Mouse (Mus musculus) kidney, embryonic 16.5 days (tissue): ENCODE data around the gene Cdc42ep1. TPM values are rescaled to one million over a fixed set of nuclear protein-coding genes. Genes with fewer than 3 reads are reported as not detected.
"Not testable (repeated sequence)": the region's sequence is repeated elsewhere in the genome, so short reads cannot be mapped to it uniquely, and the experiment has no call there.

ENCODE experiments used
- ATAC-seq: fragments of 200-750 bp; cut with Nextera tagmentation; 2 replicates; pipeline ENCODE4 v1.8.0; 2017; ENCODE audit warnings: moderate TSS enrichment; ENCODE audit not compliant: low FRiP score, low TSS enrichment
- H3K27ac ChIP-seq: fragments of 300-500 bp; sonication (generic); 2 replicates; pipeline ENCODE4 v1.5.1; 2014; ENCODE audit warnings: low read length
- H3K27me3 ChIP-seq: fragments of 300-500 bp; sonication (generic); 2 replicates; pipeline ENCODE4 v1.6.1; 2014; ENCODE audit warnings: low read length, control low read depth, mixed read lengths; ENCODE audit not compliant: insufficient read depth
- H3K36me3 ChIP-seq: fragments of 300-500 bp; sonication (generic); 2 replicates; pipeline ENCODE4 v1.6.1; 2014; ENCODE audit warnings: low read length, control low read depth, mixed read lengths; ENCODE audit not compliant: insufficient read depth
- H3K4me1 ChIP-seq: fragments of 300-500 bp; sonication (generic); 2 replicates; pipeline ENCODE4 v1.6.1; 2014; ENCODE audit warnings: low read length, control low read depth, mixed read lengths; ENCODE audit not compliant: insufficient read depth
- H3K4me2 ChIP-seq: fragments of 300-500 bp; sonication (generic); replicated peaks from 2 replicates; pipeline ENCODE4 v1.6.1; 2014; ENCODE audit warnings: low read depth, low read length
- H3K4me3 ChIP-seq: fragments of 300-500 bp; sonication (generic); 2 replicates; pipeline ENCODE4 v1.5.1; 2014; ENCODE audit warnings: mild to moderate bottlenecking, low read length
- H3K9ac ChIP-seq: fragments of 300-500 bp; sonication (generic); replicated peaks from 2 replicates; pipeline ENCODE4 v1.6.1; 2014; ENCODE audit warnings: low read length
- H3K9me3 ChIP-seq: fragments of 300-500 bp; sonication (generic); 2 replicates; pipeline ENCODE4 v1.6.1; 2016; ENCODE audit warnings: low read length, control low read depth
- WGBS: fragments of 180-500 bp; shearing (Covaris S2); extraction: QIAGEN DNeasy Blood & Tissue Kit; methylation state at CpG from one replicate; pipeline ENCODE4 v1.1.7; 2014; 5-methylcytosine and 5-hydroxymethylcytosine counted together
- polyA plus RNA-seq: library from polyadenylated mRNA; unstranded; fragments of >200 nt; fragmentation: Nextera tagmentation; extraction: Ambion mirVana; gene quantifications from 2 replicates; pipeline ENCODE4 v1.2.1, GENCODE M21; 2015

Cdc42ep1 gene
- polyA plus RNA-seq, 1 experiment from 2014 or later: 58.5 TPM

DNA sequence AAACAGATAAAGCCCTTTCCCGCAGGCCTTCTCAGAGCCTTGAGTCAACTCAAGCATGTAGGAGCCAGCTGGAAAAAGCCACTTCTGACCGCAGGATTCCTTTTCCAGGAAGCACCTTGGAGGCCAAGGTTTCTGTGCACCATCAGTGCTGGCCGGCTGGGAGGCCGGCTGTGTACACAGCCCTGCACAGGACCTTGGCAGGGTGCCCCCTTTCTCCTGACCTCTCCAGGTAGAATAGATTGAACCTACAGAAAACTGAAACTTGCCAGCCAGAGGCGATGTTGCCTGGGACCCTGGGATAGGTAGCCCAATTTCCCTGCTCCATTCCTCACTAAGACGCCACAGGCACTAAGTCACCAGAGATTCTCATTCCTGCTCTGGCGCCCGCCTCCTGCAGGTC, 3.4 kb downstream of the Cdc42ep1 start:
- Histone ChIP-seq H3K27ac (peak overlapping the region; percentile 96), H3K4me1 (peaks cover 49% of the 10 kb centered on the region), H3K9ac (peak overlapping the region; percentile 47), H3K4me3 (peak overlapping the region; percentile 71), H3K4me2 (peak overlapping the region; percentile 78), H3K36me3 (peaks cover 9% of the 10 kb centered on the region), H3K9me3 (no peaks in the 10 kb centered on the region), H3K27me3 (peaks cover 5% of the 10 kb centered on the region; the same call in 1 of the 2 replicates)
- 61% methylated on average over 8 of the region's 8 CpGs for WGBS
- no peak for ATAC-seq

DNA sequence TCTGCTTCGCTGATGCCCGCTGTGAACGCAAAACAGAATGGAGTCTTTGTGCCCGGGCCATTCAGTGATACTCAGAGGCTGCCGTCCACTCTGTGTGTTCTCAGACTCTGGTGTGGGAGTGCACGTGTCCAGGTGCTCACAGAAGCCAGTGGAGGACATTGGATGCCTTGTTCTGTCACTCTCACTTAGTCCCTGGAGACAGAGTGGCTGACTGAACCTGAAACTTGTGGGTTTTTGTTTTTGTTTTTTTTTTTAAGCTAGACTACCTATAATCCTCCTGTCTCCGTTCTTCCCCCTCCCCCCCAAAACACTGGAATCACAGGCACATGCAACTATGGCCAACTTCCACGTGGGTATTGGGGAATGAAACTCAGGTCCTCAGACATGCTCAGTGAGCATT, 3.9 kb downstream of the Cdc42ep1 start:
- Histone ChIP-seq H3K9ac (peak overlapping the region; percentile 31; the same call in 1 of the 2 replicates), H3K27me3 (peaks cover 5% of the 10 kb centered on the region; the same call in 1 of the 2 replicates), H3K4me2 (0 out of 2 replicates have a peak overlapping the region, but pooled peaks have one; percentile 78), H3K36me3 (peaks cover 9% of the 10 kb centered on the region), H3K27ac (peak overlapping the region; percentile 96), H3K4me3 (no peak overlapping the region), H3K9me3 (no peaks in the 10 kb centered on the region), H3K4me1 (peaks cover 48% of the 10 kb centered on the region)
- WGBS: 63% methylated on average over 8 of the region's 8 CpGs
- ATAC-seq: no peak

GRCm38 (mm10) chr15:78846805-78847204, 4.4 kb downstream of the Cdc42ep1 start:
- Histone ChIP-seq H3K27ac (peak overlapping the region; percentile 96; the same call in 1 of the 2 replicates), H3K4me1 (peaks cover 47% of the 10 kb centered on the region)
- not testable (repeated sequence) for H3K36me3 ChIP-seq, H3K9me3 ChIP-seq, ATAC-seq, H3K4me3 ChIP-seq, H3K27me3 ChIP-seq, H3K4me2 ChIP-seq, H3K9ac ChIP-seq
- 86% methylated on average over 7 of the region's 7 CpGs for WGBS

DNA sequence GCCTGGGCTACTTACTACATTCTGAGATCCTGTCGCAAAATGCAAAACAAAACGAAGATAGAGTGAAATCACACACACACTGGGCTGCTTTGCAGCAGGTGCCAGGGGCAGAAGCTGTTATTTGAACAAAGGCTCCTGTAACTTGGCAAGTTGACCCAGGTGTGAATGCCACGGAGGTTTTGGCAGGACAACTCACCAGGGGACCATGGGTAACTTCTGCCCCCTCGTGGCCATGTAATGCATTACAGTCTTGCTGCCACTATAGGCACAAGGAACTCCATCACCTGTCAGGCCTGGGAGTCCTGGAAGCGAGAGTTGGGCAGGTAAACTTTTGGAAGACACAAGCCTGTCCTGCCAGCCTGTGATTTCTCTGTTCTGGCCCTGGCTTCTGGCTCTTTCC, 6.0 kb downstream of the Cdc42ep1 start:
- Histone ChIP-seq H3K9me3 (no peaks in the 10 kb centered on the region), H3K4me3 (no peak overlapping the region), H3K27ac (no peak overlapping the region), H3K4me1 (peaks cover 41% of the 10 kb centered on the region), H3K36me3 (peaks cover 9% of the 10 kb centered on the region), H3K27me3 (peaks cover 5% of the 10 kb centered on the region; the same call in 1 of the 2 replicates), H3K4me2 (no peak overlapping the region), H3K9ac (no peak overlapping the region)
- no peak for ATAC-seq
- WGBS: 22% methylated on average over 5 of the region's 5 CpGs

DNA sequence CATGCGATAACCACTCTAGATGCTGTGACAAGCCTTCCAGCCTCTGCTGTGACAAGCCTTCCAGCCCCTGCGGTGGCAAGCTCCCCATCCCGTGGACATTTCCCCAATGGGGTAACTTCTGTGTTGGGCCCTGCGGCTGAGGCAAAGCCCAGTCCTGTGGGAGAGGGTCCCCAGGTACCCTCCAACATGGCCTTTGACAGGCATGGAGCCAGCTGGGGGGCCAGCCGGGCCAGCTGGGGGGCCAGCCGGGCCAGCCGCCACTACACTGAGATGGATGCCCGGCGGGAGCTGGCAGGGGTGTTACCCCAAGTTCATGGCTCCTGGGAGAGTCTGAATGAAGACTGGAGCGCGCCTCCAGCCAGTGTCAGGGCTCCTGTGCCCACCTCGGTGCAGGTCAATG, 7.1 kb downstream of the Cdc42ep1 start:
- peaks cover 9% of the 10 kb centered on the region for H3K36me3 ChIP-seq
- no peaks in the 10 kb centered on the region for H3K27me3 ChIP-seq
- H3K4me3 ChIP-seq: no peak overlapping the region
- H3K4me2 ChIP-seq: no peak overlapping the region
- ATAC-seq: no peak
- H3K9me3 ChIP-seq: no peaks in the 10 kb centered on the region
- 91% methylated on average over 12 of the region's 12 CpGs for WGBS
- peaks cover 40% of the 10 kb centered on the region for H3K4me1 ChIP-seq
- H3K27ac ChIP-seq: peak overlapping the region; percentile 78
- H3K9ac ChIP-seq: 0 out of 2 replicates have a peak overlapping the region, but pooled peaks have one; percentile 36

DNA sequence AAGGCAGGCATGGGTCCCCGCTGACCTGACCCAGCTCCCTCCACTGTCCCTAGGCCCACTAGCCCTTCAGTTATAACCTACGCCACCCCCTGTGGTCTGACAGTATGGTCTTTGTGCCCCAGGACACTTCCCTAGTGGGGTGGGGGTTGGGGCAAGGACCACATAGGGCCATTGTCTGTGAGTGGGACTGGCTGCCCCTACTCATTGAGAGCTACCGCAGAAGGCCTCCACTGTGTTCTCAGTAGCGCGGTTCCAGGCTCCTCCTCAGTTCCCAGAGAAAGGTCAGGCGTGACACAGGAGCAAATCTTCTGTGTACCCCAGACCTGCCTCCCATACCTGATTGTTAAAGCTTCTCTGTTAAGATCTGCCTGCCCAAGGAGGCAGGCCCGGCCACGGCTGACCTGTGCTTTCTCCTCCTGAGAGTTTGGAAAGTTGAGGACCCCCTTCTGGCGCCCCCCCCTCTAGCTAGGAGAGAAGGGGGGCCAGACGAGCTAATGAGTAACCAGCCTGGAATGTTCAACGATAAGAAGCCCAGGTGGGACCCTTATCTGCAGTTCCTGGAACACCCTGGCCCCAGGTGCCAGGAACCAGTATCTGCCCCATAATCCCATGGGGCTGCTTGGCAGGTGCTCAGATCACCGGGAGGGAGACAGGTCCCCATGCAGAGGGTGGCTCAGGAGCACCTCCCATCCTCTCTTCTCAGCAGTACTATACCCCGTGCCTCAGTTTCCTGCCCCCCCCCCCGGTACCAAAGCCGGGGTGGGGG, 7.8 kb downstream of the Cdc42ep1 start:
- H3K9ac ChIP-seq: no peak overlapping the region; the same call in 1 of the 2 replicates
- peak overlapping the region; percentile 78 for H3K27ac ChIP-seq
- ATAC-seq: peak; percentile 22
- no peak overlapping the region for H3K4me3 ChIP-seq
- H3K4me2 ChIP-seq: no peak overlapping the region
- peaks cover 32% of the 10 kb centered on the region for H3K4me1 ChIP-seq
- 67% methylated on average over 15 of the region's 15 CpGs for WGBS
- no peaks in the 10 kb centered on the region for H3K9me3 ChIP-seq
- peaks cover 9% of the 10 kb centered on the region for H3K36me3 ChIP-seq
- H3K27me3 ChIP-seq: no peaks in the 10 kb centered on the region

GRCm38 (mm10) chr15:78850944-78851343, 8.5 kb downstream of the Cdc42ep1 start:
- Histone ChIP-seq H3K9ac (no peak overlapping the region), H3K27ac (peak overlapping the region; percentile 78), H3K9me3 (no peaks in the 10 kb centered on the region), H3K4me1 (peaks cover 25% of the 10 kb centered on the region), H3K4me2 (no peak overlapping the region), H3K27me3 (no peaks in the 10 kb centered on the region), H3K36me3 (peaks cover 9% of the 10 kb centered on the region), H3K4me3 (no peak overlapping the region)
- ATAC-seq: no peak; the same call in 1 of the 2 replicates
- WGBS: 65% methylated on average over 6 of the region's 6 CpGs

- H3K27me3 ChIP-seq: no peaks in the 10 kb centered on the region
- peak overlapping the region; percentile 78; the same call in 1 of the 2 replicates for H3K27ac ChIP-seq
- no peaks in the 10 kb centered on the region for H3K9me3 ChIP-seq
- H3K4me2 ChIP-seq: no peak overlapping the region
- peak; percentile 79 for ATAC-seq
- peaks cover 9% of the 10 kb centered on the region for H3K36me3 ChIP-seq
- no peak overlapping the region for H3K9ac ChIP-seq
- 11% methylated on average over 13 of the region's 13 CpGs for WGBS
- H3K4me3 ChIP-seq: no peak overlapping the region
- H3K4me1 ChIP-seq: peaks cover 19% of the 10 kb centered on the region
Observed at GRCm38 (mm10) chr15:78851505-78852153, 9.2 kb downstream of the Cdc42ep1 start.

DNA sequence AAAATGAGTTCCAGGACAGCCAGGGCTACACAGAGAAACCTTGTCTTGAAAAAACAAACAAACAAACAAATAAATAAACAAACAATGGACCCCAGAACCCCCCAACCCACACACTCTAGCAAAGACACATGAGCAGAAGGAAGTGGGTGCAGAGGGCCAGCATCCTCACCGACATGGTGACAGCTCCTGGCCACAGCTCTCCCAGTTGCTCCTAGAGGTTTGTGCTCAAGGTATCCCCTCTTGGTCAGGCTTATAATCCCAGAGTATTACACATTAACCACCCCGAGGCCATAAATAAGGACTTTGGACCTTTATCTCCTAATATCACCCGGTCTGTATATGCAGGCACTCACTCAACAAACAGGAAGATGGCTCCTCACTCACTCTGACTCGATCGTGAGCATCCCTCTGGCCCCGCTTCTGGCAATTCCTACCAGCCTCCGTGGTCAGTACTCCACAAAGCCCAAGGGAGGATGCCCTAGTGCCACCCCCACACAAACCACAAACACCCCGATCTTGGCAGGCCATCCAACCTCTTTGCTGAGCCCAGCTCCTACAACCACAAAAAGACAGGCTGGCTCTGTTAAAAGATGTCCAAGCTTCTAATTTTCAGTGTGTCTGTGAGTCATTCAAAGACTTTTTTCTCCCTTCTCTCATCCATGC, 13.0 kb downstream of the Cdc42ep1 start, which contains the start of gene Lgals2:
Gene Lgals2, minus strand, starts transcription at position 227 of the 663 bp plus-strand sequence.
- ATAC-seq: no peak

More for the DNA sequence above, 13.0 kb downstream of the Cdc42ep1 start, which contains the start of gene Lgals2:
- Histone ChIP-seq H3K9me3 (no peaks in the 10 kb centered on the region), H3K4me2 (no peak within 1 kb of the TSS), H3K9ac (no peak within 1 kb of the TSS), H3K27ac (no peak within 1 kb of the TSS), H3K36me3 (no peaks in the 10 kb centered on the region), H3K4me3 (no peak within 1 kb of the TSS), H3K4me1 (peaks cover 19% of the 10 kb centered on the region), H3K27me3 (no peaks in the 10 kb centered on the region)
- 62% methylated on average over 8 of the region's 8 CpGs for WGBS
